ENCODE assay signal across 14 mouse cellular contexts in the genomic region with DNA sequence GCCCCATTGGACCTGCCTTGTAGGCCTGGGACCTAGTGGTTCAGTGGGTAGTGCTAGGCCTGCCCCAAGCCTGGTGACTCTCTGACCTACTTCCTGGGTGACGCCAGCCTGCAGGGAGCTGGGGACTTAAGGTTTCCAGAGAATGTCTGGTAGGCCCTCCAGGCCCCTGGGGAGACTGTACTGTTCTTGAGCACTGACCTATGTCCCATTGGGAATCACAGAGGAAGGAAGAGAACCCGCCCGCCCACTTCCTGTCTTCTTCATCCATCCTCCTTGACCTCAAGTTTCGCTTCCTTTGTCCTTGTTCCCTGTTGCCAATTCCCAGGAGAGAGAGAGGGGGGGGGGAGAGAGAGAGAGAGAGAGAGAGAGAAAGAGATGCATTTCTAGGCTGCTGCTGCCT. TPM values are rescaled to one million over a fixed set of nuclear protein-coding genes. Genes with fewer than 3 reads are reported as not detected.
DNase-seq lines count a peak whose midpoint lies in the region; ATAC-seq and TF ChIP-seq lines count a peak whose summit lies in the region.
"Had no signal": no experiment of that assay in that cellular context is flagged by ENCODE, and none has a peak within 500 bp of the region (broad histone marks: within the 10 kb centered on the region; RNA-seq: fewer than 3 reads in every experiment).

No protein-coding gene starts in this region.

- intact Hi-C loops in heart, postnatal 25 days (cut with DNase I) = no loop called here

- H3K27ac ChIP-seq in midbrain, embryonic 11.5 days (ENCODE audit: low read depth, low read length) = no peak overlapping the region
- H3K27ac ChIP-seq in midbrain, embryonic 14.5 days (replicated peaks; ENCODE audit: low read depth, low read length) = no peak overlapping the region
- no peak overlapping the region for H3K27ac ChIP-seq in liver, postnatal 0 days (ENCODE audit: low read depth)
- H3K27ac ChIP-seq in macrophage = peak overlapping the region; percentile 10; the same call in 1 of the 2 replicates
- H3K27ac ChIP-seq: heart, embryonic 15.5 days had no signal

- no peak for TF ChIP-seq EP300 in liver, postnatal 0 days (IDR thresholded peaks at IDR 0.05; ENCODE audit: low read depth)

- H3K36me3 ChIP-seq in midbrain, embryonic 11.5 days (ENCODE audit: control insufficient read depth, insufficient read depth, low read length) = peaks cover 49% of the 10 kb centered on the region
- peaks cover 75% of the 10 kb centered on the region for H3K36me3 ChIP-seq in midbrain, embryonic 14.5 days (ENCODE audit: control insufficient read depth, insufficient read depth, low read length)
- H3K36me3 ChIP-seq in liver, postnatal 0 days (replicated peaks; ENCODE audit: insufficient read depth, low read length) = peaks cover 16% of the 10 kb centered on the region; the same call in 1 of the 2 replicates
- no peaks in the 10 kb centered on the region for H3K36me3 ChIP-seq in macrophage (ENCODE audit: inconsistent target)

- no peaks in the 10 kb centered on the region for H3K27me3 ChIP-seq in midbrain, embryonic 11.5 days (ENCODE audit: control insufficient read depth, insufficient read depth, low read length)
- H3K27me3 ChIP-seq in midbrain, embryonic 14.5 days (ENCODE audit: control insufficient read depth, insufficient read depth, low read length) = no peaks in the 10 kb centered on the region
- no peaks in the 10 kb centered on the region for H3K27me3 ChIP-seq in liver, postnatal 0 days (ENCODE audit: insufficient read depth, low read length)
- H3K27me3 ChIP-seq: heart, embryonic 15.5 days; stomach, embryonic 15.5 days had no signal

- WGBS in midbrain, embryonic 11.5 days = 87% methylated on average over 4 of the region's 4 CpGs
- WGBS in midbrain, embryonic 14.5 days = 93% methylated on average over 4 of the region's 4 CpGs
- 59% methylated on average over 4 of the region's 4 CpGs for WGBS in liver, postnatal 0 days (ENCODE audit: insufficient replicate concordance)
- 63% methylated on average over 4 of the region's 4 CpGs for WGBS in macrophage (ENCODE audit: missing documents)

- H3K9me3 ChIP-seq in midbrain, embryonic 11.5 days (ENCODE audit: control insufficient read depth, low read length) = no peaks in the 10 kb centered on the region
- no peaks in the 10 kb centered on the region for H3K9me3 ChIP-seq in midbrain, embryonic 14.5 days (ENCODE audit: control insufficient read depth, low read length)
- no peaks in the 10 kb centered on the region for H3K9me3 ChIP-seq in liver, postnatal 0 days (ENCODE audit: low read length)
- H3K9me3 ChIP-seq: heart, embryonic 15.5 days; stomach, embryonic 15.5 days had no signal

- TF ChIP-seq CTCF in liver, postnatal 0 days (IDR thresholded peaks at IDR 0.05; ENCODE audit: low read depth) = no peak

- no peak overlapping the region for H3K4me3 ChIP-seq in midbrain, embryonic 11.5 days (ENCODE audit: low read depth, low read length)
- H3K4me3 ChIP-seq in midbrain, embryonic 14.5 days (replicated peaks; ENCODE audit: low read depth, low read length) = no peak overlapping the region
- no peak overlapping the region for H3K4me3 ChIP-seq in liver, postnatal 0 days (ENCODE audit: low read depth, low read length)
- H3K4me3 ChIP-seq in macrophage (ENCODE audit: inconsistent target) = no peak overlapping the region
- H3K4me3 ChIP-seq: heart, embryonic 15.5 days; stomach, embryonic 15.5 days had no signal

- no peak overlapping the region for H3K4me2 ChIP-seq in midbrain, embryonic 11.5 days
- no peak overlapping the region for H3K4me2 ChIP-seq in midbrain, embryonic 14.5 days (ENCODE audit: low read length)
- no peak overlapping the region for H3K4me2 ChIP-seq in liver, postnatal 0 days (ENCODE audit: low read depth, low read length)
- H3K4me2 ChIP-seq: heart, embryonic 15.5 days; stomach, embryonic 15.5 days had no signal

- no peak for ATAC-seq in midbrain, embryonic 11.5 days (ENCODE audit: low FRiP score)
- no peak for ATAC-seq in midbrain, embryonic 14.5 days (ENCODE audit: low FRiP score, low TSS enrichment)
- peak; percentile 47 for ATAC-seq in liver, postnatal 0 days
- ATAC-seq in megakaryocyte-erythroid progenitor cell, adult 5-6 weeks (replicated peaks; ENCODE audit: low FRiP score, low TSS enrichment, poor library complexity, severe bottlenecking) = no peak
- ATAC-seq: forebrain, embryonic 16.5 days had no signal

- H3K4me1 ChIP-seq in midbrain, embryonic 11.5 days (ENCODE audit: control insufficient read depth, insufficient read depth, low read length) = no peaks in the 10 kb centered on the region
- no peaks in the 10 kb centered on the region for H3K4me1 ChIP-seq in midbrain, embryonic 14.5 days (ENCODE audit: control insufficient read depth, insufficient read depth, low read length)
- no peaks in the 10 kb centered on the region for H3K4me1 ChIP-seq in liver, postnatal 0 days (ENCODE audit: insufficient read depth)
- H3K4me1 ChIP-seq: stomach, embryonic 15.5 days had no signal

- DNase-seq in heart, adult 9 months (ENCODE audit: low spot score in 2 of 2) = peak; percentile 61 to 66
- no peak for DNase-seq in heart, postnatal 25 days (ENCODE audit: low spot score)
- DNase-seq in midbrain, embryonic 11.5 days (ENCODE audit: low spot score, missing footprints) = peak; percentile 72
- no peak for DNase-seq in midbrain, embryonic 14.5 days
- DNase-seq in liver, postnatal 0 days = peak; percentile 21

- H3K9ac ChIP-seq in midbrain, embryonic 11.5 days (ENCODE audit: low read length) = no peak overlapping the region
- no peak overlapping the region for H3K9ac ChIP-seq in midbrain, embryonic 14.5 days (replicated peaks; ENCODE audit: low read length)
- no peak overlapping the region for H3K9ac ChIP-seq in liver, postnatal 0 days (replicated peaks)
- H3K9ac ChIP-seq: heart, embryonic 15.5 days; stomach, embryonic 15.5 days had no signal

- no peaks in the 10 kb centered on the region for H3K79me2 ChIP-seq in macrophage (ENCODE audit: inconsistent target)

RNA-seq across cellular contexts. Expression of gene Plxnb1, which starts 22.9 kb away (rescaled TPM):
- total RNA-seq in heart, postnatal 25 days (2021) = 10 to 100 TPM; 21.1 to 22.9 TPM
- polyA plus RNA-seq in midbrain, embryonic 11.5 days (2014; fragmentation: Nextera tagmentation; extraction: Ambion mirVana) = 17.1 and 17.7 TPM in 2 replicates
- polyA plus RNA-seq in midbrain, embryonic 14.5 days (2014; fragmentation: Nextera tagmentation; extraction: Ambion mirVana) = 21.7 and 22.4 TPM in 2 replicates
- 1.9 and 2.2 TPM in 2 replicates for polyA plus RNA-seq in liver, postnatal 0 days (2015; fragmentation: Nextera tagmentation; extraction: Ambion mirVana)
- total RNA-seq in macrophage (2018; cell fraction: chromatin; rRNA removed) = under 1 TPM in 4 of 26 experiments, not detected in 22; 0.06 to 0.41 (median 0.11) TPM
- total RNA-seq in macrophage (2018; cell fraction: cytosol; rRNA removed) = under 1 TPM in 1 of 26 experiments, not detected in 25; 0.18 TPM
- total RNA-seq in macrophage (2018; cell fraction: nucleus; rRNA removed) = 1 to 10 TPM in 1 of 26 experiments, not detected in 25; 1.4 TPM
- not detected in 3 replicates for polyA plus RNA-seq in macrophage (2018)
- 1.3 TPM in 1 of 2 replicates, not detected in the other for total RNA-seq in megakaryocyte-erythroid progenitor cell, adult 5-6 weeks (2014; fragmentation: Nextera tagmentation)
- total RNA-seq in megakaryocyte-erythroid progenitor cell, adult 5-6 weeks (2017) = not detected in 2 replicates

RNA-seq across cellular contexts. Expression of gene Tma7, which starts 35.7 kb away (rescaled TPM):
- total RNA-seq in heart, postnatal 25 days (2021) = 100 to 1,000 TPM; 243 to 255 TPM
- 819 and 852 TPM in 2 replicates for polyA plus RNA-seq in midbrain, embryonic 11.5 days (2014; fragmentation: Nextera tagmentation; extraction: Ambion mirVana)
- 733 and 824 TPM in 2 replicates for polyA plus RNA-seq in midbrain, embryonic 14.5 days (2014; fragmentation: Nextera tagmentation; extraction: Ambion mirVana)
- 283 and 284 TPM in 2 replicates for polyA plus RNA-seq in liver, postnatal 0 days (2015; fragmentation: Nextera tagmentation; extraction: Ambion mirVana)
- 10 to 100 TPM in 21 of 26 experiments, 1 to 10 TPM in 5; 4.6 to 65.9 (median 19.8) TPM for total RNA-seq in macrophage (2018; cell fraction: chromatin; rRNA removed)
- 100 to 1,000 TPM; 278 to 533 (median 333) TPM for total RNA-seq in macrophage (2018; cell fraction: cytosol; rRNA removed)
- 100 to 1,000 TPM in 11 of 26 experiments, 10 to 100 TPM in 15; 39.7 to 195 (median 77.8) TPM for total RNA-seq in macrophage (2018; cell fraction: nucleus; rRNA removed)
- 294 to 336 TPM (median 314 TPM) in 3 replicates for polyA plus RNA-seq in macrophage (2018)
- 418 and 530 TPM in 2 replicates for total RNA-seq in megakaryocyte-erythroid progenitor cell, adult 5-6 weeks (2014; fragmentation: Nextera tagmentation)
- total RNA-seq in megakaryocyte-erythroid progenitor cell, adult 5-6 weeks (2017) = 113 and 115 TPM in 2 replicates

RNA-seq across cellular contexts. Expression of gene Ccdc51, which starts 35.8 kb away (rescaled TPM):
- total RNA-seq in heart, postnatal 25 days (2021) = 10 to 100 TPM; 11.5 to 12.2 TPM
- 11.4 and 14.2 TPM in 2 replicates for polyA plus RNA-seq in midbrain, embryonic 11.5 days (2014; fragmentation: Nextera tagmentation; extraction: Ambion mirVana)
- polyA plus RNA-seq in midbrain, embryonic 14.5 days (2014; fragmentation: Nextera tagmentation; extraction: Ambion mirVana) = 14.0 and 15.4 TPM in 2 replicates
- polyA plus RNA-seq in liver, postnatal 0 days (2015; fragmentation: Nextera tagmentation; extraction: Ambion mirVana) = 8.9 and 9.1 TPM in 2 replicates
- 10 to 100 TPM in 4 of 26 experiments, 1 to 10 TPM in 19, under 1 TPM in 3; 0.62 to 14.4 (median 4.9) TPM for total RNA-seq in macrophage (2018; cell fraction: chromatin; rRNA removed)
- 1 to 10 TPM; 1.1 to 7.7 (median 6.1) TPM for total RNA-seq in macrophage (2018; cell fraction: cytosol; rRNA removed)
- 1 to 10 TPM; 1.2 to 9.9 (median 4.3) TPM for total RNA-seq in macrophage (2018; cell fraction: nucleus; rRNA removed)
- polyA plus RNA-seq in macrophage (2018) = 2.5 to 7.4 TPM (median 5.7 TPM) in 3 replicates
- total RNA-seq in megakaryocyte-erythroid progenitor cell, adult 5-6 weeks (2014; fragmentation: Nextera tagmentation) = 12.2 and 17.1 TPM in 2 replicates
- 14.2 and 16.6 TPM in 2 replicates for total RNA-seq in megakaryocyte-erythroid progenitor cell, adult 5-6 weeks (2017)

RNA-seq across cellular contexts. Expression of gene Fbxw21, which starts 43.7 kb away (rescaled TPM):
- total RNA-seq in heart, postnatal 25 days (2021) = not detected
- polyA plus RNA-seq in midbrain, embryonic 11.5 days (2014; fragmentation: Nextera tagmentation; extraction: Ambion mirVana) = not detected in 2 replicates
- polyA plus RNA-seq in midbrain, embryonic 14.5 days (2014; fragmentation: Nextera tagmentation; extraction: Ambion mirVana) = not detected in 2 replicates
- polyA plus RNA-seq in liver, postnatal 0 days (2015; fragmentation: Nextera tagmentation; extraction: Ambion mirVana) = not detected in 2 replicates
- total RNA-seq in macrophage (2018; cell fraction: chromatin; rRNA removed) = not detected
- not detected for total RNA-seq in macrophage (2018; cell fraction: cytosol; rRNA removed)
- not detected for total RNA-seq in macrophage (2018; cell fraction: nucleus; rRNA removed)
- polyA plus RNA-seq in macrophage (2018) = not detected in 3 replicates
- total RNA-seq in megakaryocyte-erythroid progenitor cell, adult 5-6 weeks (2014; fragmentation: Nextera tagmentation) = not detected in 2 replicates
- total RNA-seq in megakaryocyte-erythroid progenitor cell, adult 5-6 weeks (2017) = not detected in 2 replicates
- total RNA-seq: megakaryocyte, adult 5-6 weeks had no signal
- polyA plus RNA-seq: embryonic facial prominence, embryonic 14.5 days; forebrain, embryonic 16.5 days; heart, embryonic 15.5 days; intestine, embryonic 14.5 days; neural tube, embryonic 11.5 days; stomach, embryonic 15.5 days had no signal

RNA-seq across cellular contexts. Expression of gene Atrip, which starts 44.2 kb away (rescaled TPM):
- 1 to 10 TPM; 6.7 to 7.1 TPM for total RNA-seq in heart, postnatal 25 days (2021)
- 21.7 and 25.0 TPM in 2 replicates for polyA plus RNA-seq in midbrain, embryonic 11.5 days (2014; fragmentation: Nextera tagmentation; extraction: Ambion mirVana)
- polyA plus RNA-seq in midbrain, embryonic 14.5 days (2014; fragmentation: Nextera tagmentation; extraction: Ambion mirVana) = 26.5 and 28.6 TPM in 2 replicates
- polyA plus RNA-seq in liver, postnatal 0 days (2015; fragmentation: Nextera tagmentation; extraction: Ambion mirVana) = 6.1 and 6.7 TPM in 2 replicates
- 10 to 100 TPM; 13.2 to 53.4 (median 28.6) TPM for total RNA-seq in macrophage (2018; cell fraction: chromatin; rRNA removed)
- 1 to 10 TPM; 4.5 to 9.4 (median 7.0) TPM for total RNA-seq in macrophage (2018; cell fraction: cytosol; rRNA removed)
- 10 to 100 TPM; 14.5 to 35.1 (median 26.2) TPM for total RNA-seq in macrophage (2018; cell fraction: nucleus; rRNA removed)
- polyA plus RNA-seq in macrophage (2018) = 6.3 to 9.1 TPM (median 6.5 TPM) in 3 replicates
- 14.9 and 26.3 TPM in 2 replicates for total RNA-seq in megakaryocyte-erythroid progenitor cell, adult 5-6 weeks (2014; fragmentation: Nextera tagmentation)
- total RNA-seq in megakaryocyte-erythroid progenitor cell, adult 5-6 weeks (2017) = 9.8 and 19.2 TPM in 2 replicates

Comparison
In these comparisons a context has a peak if more than half of its experiments do, and no peak if none do; other contexts are left out.
1. DNase-seq: peak in heart, adult 9 months (2 of 2), midbrain, embryonic 11.5 days (single experiment) and liver, postnatal 0 days (single experiment); none in heart, postnatal 25 days (single experiment) and midbrain, embryonic 14.5 days (single experiment).